Comparison of ENCODE assay signal across 14 mouse cellular contexts in the genomic region with DNA sequence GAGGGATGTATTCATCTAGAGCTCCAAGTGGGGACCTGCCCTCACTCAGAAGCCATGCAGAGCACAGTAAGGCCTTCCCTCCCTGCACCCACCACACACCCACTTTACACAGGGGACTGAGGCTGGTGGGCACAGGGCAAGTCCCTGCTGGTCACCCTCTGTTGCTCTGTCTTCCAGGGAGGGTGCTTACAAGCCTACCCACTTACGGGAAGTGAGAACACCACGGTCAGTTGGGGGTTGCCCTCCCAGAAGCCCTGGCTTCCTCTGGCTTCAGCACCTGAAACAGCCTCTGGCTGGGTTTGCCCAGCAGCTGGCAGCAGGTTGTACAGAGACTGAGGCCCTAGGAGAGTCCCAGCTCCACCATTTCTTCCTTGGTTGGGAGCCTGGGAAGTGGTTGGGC. TPM values are rescaled to one million over a fixed set of nuclear protein-coding genes. Genes with fewer than 3 reads are reported as not detected.
"Had no signal": no experiment of that assay in that cellular context is flagged by ENCODE, and none has a peak within 500 bp of the region (broad histone marks: within the 10 kb centered on the region; RNA-seq: fewer than 3 reads in every experiment).

No protein-coding gene starts in this region.

RNA-seq across cellular contexts. Expression of a gene that starts 0.9 kb away (rescaled TPM):
- total RNA-seq: layer of hippocampus, adult 8-10 months; layer of hippocampus, postnatal 10 days; layer of hippocampus, postnatal 36 days; left cerebral cortex, adult 2 months; left cerebral cortex, postnatal 10 days; liver, adult 2 months; midbrain, postnatal 0 days had no signal
- polyA plus RNA-seq: limb, embryonic 14.5 days; liver, embryonic 13.5 days; liver, embryonic 16.5 days; macrophage; small intestine, adult 2 months had no signal

RNA-seq across cellular contexts. Expression of a gene that starts 21.0 kb away (rescaled TPM):
- total RNA-seq: liver, adult 2 months had no signal
- polyA plus RNA-seq: limb, embryonic 11.5 days; liver, adult 2 months; liver, embryonic 13.5 days had no signal

RNA-seq across cellular contexts. Expression of a gene that starts 30.6 kb away (rescaled TPM):
- polyA plus RNA-seq: lung, postnatal 0 days; macrophage had no signal
